Mouse (Mus musculus) heart, postnatal 14 days (tissue): ENCODE measurements at regions not wholly inside any gene's neighbourhood (a gene's known extent, or its start where the extent isn't known, plus 50 kb on each side); places are given as distances from the start of the nearest gene placed in this dataset.

Source experiments
- DNase-seq, 2 experiments: peaks; one replicate each; pipeline ENCODE4 v3.0.0; 2021 to 2022
- intact Hi-C: fragments of 180-260 bp; cut with DNase I; formaldehyde crosslinking; loops from one replicate; pipeline ENCODE4 v1.15.1; 2025

DNA sequence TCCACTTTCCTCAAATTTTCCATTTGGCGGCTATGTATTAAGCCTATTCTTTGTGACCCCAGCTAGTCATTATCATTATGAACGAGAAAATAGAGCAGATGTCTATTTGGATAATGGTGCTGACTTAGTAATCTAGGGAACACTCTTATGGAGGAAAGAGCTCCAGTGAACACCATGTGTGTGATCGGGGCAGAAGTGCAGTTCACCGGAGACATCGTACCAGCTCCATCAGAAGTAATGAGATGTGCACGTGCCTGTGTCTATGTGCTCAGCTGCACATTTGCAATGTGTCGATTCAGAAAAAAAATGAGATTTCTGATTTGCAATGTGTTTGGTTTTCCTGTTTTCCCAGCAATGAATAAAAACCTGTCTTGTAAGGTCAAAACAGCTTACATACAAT lies 206.6 kb downstream of the Mreg start:
- intact Hi-C loops: no loop called here
- no peak for DNase-seq

- intact Hi-C loops: no loop called here
- no peak for DNase-seq
Measured at GRCm38 (mm10) chr1:72003424-72004278, 208.5 kb downstream of the Mreg start.

- intact Hi-C loops: no loop called here
- peak; percentile 6 to 29 for DNase-seq
Measured at GRCm38 (mm10) chr1:72002471-72003116, 209.5 kb downstream of the Mreg start.

GRCm38 (mm10) chr1:72000741-72001140 lies 211.4 kb downstream of the Mreg start:
- intact Hi-C loops: no loop called here
- no peak for DNase-seq

- no peak for DNase-seq
- intact Hi-C loops: no loop called here
Measured at GRCm38 (mm10) chr1:71996828-71997227, 215.3 kb downstream of the Mreg start.

DNA sequence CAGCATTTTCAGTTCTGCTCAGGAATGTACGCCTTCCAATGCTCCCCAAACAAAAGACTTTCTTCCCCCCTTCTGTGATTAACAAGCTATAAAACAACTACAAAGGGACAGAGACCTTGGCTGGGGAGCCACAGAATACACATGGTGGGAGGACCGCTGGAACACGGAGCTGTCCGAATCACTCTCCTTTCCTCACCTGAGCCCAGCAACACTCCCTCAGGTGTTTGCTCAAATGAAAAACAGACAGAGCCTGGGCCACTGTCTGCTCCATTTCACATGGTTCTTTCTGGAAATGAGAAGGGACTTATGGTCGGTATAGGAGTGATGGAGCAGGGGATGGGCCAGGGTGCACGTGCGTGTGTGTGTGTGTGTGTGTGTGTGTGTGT lies 215.9 kb downstream of the Mreg start:
- intact Hi-C loops: no loop called here
- DNase-seq: no peak

- no peak for DNase-seq
- intact Hi-C loops: no loop called here
Measured at GRCm38 (mm10) chr1:71995573-71996233, 216.4 kb downstream of the Mreg start.

- intact Hi-C loops: no loop called here
- no peak for DNase-seq
Measured at GRCm38 (mm10) chr1:71990936-71991335, 221.2 kb downstream of the Mreg start.

DNA sequence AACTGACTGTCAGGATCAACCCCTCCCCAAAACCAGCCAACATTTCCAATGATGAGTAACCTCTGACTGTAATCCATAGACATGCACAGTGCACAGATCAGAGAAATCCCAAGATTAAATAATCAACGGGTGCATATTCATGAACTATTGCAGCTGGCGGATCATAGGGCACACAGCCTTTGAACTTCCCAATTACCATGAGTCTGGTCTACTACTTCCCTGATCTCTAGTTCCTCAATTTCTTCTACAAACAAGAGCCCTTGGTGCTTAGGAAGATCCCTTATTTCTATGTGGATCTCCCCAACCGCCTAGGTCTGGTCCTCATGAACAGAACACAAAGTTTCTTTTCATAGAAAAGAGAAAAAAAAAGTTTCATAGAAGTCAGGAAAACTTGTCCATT lies 224.0 kb downstream of the Mreg start:
- intact Hi-C loops: no loop called here
- DNase-seq: no peak

DNA sequence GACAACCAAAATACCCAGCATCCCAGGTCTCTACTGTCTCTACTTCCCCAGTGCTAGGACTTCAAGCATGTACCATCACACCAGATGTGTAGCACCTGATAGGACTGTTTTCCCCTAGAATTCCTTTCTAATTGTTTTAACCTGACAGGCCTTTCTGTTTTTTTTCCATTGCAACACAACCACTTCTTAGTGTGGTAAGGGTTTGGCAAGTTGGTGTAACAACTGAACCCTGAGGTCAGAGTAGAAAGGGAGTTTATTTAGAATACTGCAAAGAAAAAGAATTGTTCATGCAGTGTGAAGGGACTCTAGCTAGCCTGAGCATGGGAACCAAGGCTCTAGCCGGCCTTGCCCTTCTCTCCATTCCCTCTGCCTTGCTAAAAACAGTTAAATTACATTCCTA lies 226.1 kb downstream of the Mreg start:
- intact Hi-C loops: no loop called here
- no peak for DNase-seq

- intact Hi-C loops: no loop called here
- DNase-seq: no peak
Measured at GRCm38 (mm10) chr1:71983786-71984185, 228.3 kb downstream of the Mreg start.

GRCm38 (mm10) chr1:71982423-71983262 lies 229.5 kb downstream of the Mreg start:
- intact Hi-C loops: no loop called here
- no peak for DNase-seq

- no peak for DNase-seq
- intact Hi-C loops: no loop called here
Measured at GRCm38 (mm10) chr1:71980624-71981023, 231.5 kb downstream of the Mreg start.

DNA sequence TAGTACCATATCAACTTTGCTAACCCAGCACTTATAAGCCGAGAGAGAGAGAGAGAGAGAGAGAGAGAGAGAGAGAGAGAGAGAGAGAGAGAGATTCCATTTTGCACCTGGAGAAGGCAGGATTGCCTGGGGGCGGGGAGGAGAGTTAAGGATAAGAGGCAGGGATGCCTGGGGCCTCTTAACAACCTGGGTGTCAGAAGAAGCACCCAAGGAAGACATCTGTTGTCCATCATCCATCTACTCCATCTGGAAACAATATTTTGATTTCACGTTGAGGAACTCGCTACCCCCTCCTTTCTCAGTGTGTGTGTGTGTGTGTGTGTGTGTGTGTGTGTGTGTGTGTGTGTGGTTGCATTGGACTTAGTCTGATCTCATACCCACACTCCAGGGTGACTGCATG lies 232.8 kb downstream of the Mreg start:
- intact Hi-C loops: no loop called here

DNA sequence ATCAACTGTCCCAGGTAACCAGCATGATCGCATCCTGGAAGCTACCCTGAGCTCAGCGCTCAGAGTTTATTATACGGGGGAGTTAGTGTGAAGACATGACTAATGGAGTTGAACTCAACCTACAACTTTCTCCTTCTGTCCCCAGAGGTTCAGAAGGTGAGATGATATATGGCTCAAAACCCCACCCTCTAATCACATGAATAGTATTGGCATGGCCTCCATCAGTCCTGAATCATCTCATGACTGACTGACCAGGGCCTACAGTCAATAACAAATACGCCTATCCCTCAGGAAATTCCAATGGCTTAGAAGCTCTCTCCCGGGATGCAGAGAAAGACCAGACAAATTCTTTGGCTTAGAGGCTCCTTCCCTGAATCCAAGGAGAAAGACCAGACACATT lies 234.7 kb downstream of the Mreg start:
- DNase-seq: no peak

More for the DNA sequence above, 232.8 kb downstream of the Mreg start:
- no peak for DNase-seq

GRCm38 (mm10) chr1:71974715-71975114 lies 237.4 kb downstream of the Mreg start:
- intact Hi-C loops: no loop called here
- DNase-seq: no peak

More for the DNA sequence above, 234.7 kb downstream of the Mreg start:
- intact Hi-C loops: no loop called here

GRCm38 (mm10) chr1:71971943-71972342 lies 240.2 kb downstream of the Mreg start:
- intact Hi-C loops: no loop called here
- DNase-seq: peak; percentile 50 to 58

- DNase-seq: no peak
- intact Hi-C loops: no loop called here
Measured at GRCm38 (mm10) chr1:71970771-71971170, 241.3 kb downstream of the Mreg start.

DNA sequence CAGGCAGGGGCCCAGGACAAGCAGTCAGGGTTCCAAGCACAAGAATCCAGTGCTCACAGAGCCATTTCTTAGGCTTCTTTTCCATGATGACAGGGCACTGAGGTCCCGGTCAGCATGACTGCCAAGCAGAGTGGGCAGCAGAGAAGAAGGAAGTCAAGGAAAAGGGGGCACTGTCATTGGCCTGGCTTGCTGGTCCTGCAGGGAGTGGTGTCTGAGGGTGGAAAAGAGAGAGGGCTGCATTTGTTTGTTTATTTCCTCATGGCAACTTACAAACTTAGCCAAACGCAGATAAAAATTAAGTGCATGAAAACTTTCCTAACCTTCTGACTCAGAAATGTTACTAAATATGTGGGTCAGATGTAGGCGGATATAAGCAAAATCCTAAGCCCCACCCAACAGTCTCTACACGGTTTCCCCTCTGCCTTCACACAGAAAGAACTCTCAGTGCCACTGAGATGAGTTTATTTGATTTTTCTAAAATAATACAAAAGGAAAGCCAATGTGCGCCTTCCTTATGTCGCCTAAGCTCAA lies 244.5 kb downstream of the Mreg start:
- DNase-seq: no peak
- intact Hi-C loops: no loop called here

DNA sequence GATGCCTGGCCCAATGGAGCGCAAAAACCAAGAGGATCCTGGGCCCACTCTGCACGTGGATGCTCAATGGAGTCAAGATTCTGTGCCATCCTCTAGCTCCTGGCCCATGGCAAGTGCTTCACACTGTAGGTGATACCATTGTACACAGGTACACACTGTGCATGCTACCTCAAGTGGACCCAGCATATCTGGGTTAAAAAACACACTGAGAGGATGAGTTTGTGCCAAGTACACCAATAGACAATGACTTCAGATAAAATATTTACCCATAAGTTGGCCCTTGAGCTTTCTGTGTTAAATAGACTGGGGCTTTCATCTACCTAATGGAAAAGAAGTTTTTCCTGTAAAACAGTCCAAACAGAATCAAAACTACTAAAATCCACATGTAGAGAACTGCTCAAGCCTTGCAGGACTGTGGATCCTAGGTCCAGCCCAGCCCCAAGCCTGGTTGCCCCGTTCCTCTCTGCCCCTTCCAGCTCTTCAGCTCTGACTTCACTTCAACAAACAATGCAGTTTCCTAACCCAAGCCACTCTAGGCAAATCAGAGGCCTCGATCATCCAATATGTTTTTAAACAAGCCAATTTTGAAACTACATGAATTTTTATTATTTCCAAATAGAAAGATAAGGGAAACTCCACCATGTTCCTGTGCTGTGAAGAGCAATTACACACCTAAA lies 247.5 kb downstream of the Mreg start:
- intact Hi-C loops: no loop called here

More for the DNA sequence above, 247.5 kb downstream of the Mreg start:
- DNase-seq: no peak
